Mouse (Mus musculus) cerebellum, postnatal 4 days (tissue): ENCODE measurements around the gene Adcy1.
"Not testable (repeated sequence)": the region's sequence is repeated elsewhere in the genome, so short reads cannot be mapped to it uniquely, and the experiment has no call there.

Experiments used
- DNase-seq, 2 experiments: peaks; one replicate each; pipeline ENCODE4 v3.0.0; 2022; ENCODE audit warnings: low spot score in 2 of 2, mixed read lengths in 1 of 2

Adcy1 gene

DNA sequence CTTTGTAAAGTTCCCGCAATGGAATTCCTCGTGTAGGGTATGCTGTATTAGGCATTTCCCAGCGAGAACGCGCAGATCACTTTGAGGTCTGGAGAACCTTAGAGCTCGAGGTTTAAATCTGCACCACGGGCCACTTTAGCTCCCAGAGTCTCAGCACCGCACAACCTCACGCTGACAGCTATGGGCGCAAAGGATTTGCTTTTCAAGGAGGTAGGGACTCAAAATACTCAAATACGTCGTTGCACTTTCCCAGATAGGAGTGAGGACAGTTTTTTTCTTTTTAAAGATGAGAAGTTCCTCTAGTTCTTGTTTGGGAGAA is 151.0 kb downstream of the Adcy1 start:
- DNase-seq = no peak

DNA sequence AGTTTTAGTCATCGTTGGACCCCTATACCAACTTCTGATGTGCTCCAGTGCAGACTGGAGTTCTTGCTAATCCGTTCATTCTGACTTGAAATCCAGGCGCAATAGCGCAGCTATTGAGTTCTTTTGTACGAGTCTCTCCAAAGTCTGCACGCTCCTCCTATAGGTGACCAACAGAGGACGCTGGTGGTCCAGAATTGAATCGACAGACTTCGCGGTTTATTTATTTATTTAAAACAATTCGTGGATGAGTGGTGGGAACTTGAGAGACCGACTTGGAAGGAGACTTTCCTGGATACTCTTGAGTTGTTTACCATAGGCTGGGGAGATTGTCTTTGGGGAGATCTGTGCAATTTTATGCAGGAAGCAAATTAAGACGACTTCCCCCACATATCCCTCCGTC is 151.5 kb downstream of the Adcy1 start:
- peak; percentile 46 to 77 for DNase-seq

DNA sequence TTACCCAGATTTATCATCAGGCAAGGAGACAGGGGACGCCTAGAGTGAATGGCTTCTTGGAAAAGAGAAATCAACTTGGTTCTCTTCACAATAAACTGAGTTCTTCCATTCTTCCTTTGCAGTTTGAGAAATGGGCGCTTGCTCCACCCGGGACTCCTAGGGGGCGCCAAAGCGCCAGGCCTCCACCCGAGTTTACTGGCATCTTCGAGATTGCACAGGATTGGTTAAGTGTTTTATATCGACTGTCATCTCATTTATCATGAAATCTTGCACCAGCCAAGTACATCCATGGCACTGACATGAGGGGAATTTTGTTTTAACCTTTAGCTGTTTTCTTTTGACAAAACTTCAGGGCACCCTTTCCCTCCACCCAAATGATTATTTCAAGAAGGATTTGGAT is 152.4 kb downstream of the Adcy1 start:
- DNase-seq = peak; percentile 76 to 83

DNA sequence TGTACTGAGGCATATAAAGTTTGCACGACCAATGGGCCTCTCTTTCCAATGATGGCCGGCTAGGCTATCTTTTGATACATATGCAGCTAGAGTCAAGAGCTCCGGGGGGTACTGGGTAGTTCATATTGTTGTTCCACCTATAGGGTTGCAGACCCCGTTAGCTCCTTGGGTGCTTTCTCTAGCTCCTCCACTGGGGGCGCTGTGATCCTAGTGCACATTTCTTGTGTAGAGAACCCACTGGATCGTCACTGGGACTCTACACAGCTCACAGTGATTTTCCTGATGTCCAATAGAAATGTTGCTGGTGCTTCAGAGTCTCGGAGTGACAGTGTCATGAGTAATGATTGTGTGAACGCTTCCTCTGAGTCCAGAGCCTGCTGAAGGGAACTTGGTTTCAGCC is 158.5 kb downstream of the Adcy1 start:
- not testable (repeated sequence) for DNase-seq

DNA sequence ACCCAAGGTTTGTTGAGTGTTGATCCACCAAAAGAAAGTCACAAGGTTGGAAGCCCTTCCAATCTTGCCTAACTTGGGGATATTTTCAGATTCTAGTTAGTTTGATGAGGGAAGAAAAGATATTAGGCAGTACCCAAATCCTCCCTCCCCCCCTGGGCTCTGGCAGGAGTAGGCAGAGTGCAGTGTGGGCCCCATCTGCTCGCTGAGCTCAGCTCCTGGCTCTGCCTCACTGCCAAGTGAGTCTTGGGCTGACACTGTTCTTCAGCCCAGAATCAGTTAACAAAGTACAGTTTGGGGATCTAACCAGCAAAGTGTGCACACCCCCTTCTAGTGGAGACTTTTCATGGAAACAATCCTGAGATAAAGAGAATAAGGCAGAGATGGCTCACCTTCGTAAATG is 162.9 kb downstream of the Adcy1 start:
- peak in 1 of 2 experiments; percentile 18 for DNase-seq

DNA sequence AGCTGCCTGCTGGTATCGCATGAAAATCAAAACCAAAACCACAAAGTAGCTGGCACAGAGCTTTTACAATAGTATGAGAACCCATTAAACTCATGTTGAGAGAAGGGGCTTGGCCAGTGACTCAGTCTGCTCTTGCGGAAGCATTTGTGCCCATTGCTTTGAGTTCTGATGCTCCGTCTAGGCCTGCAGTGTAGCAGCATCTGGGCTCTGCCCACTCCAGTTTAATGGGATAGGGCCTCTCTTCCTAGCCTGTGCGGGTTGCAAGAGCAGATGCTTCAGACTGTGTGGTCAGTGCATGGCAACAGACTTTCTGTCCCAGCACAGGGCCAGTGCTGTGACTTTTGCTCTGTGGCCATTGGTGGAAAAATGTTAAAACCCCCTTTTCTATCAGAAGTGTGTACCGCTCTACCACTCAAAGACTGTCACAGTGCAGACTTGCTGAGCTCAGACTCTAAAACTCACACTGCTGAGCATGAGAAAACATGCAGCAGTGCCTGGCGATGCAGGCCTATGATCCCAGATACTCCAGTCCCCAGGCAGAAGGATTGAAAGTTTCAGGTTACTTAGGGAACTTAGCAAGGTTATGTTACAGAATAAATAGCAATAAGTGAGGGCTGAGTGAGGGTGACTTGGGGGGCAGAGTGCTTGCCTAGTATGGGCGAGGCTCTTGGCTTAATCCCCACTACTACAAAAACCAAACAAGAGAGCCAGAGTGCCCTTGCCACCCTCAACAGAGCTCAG is 163.7 kb downstream of the Adcy1 start:
- DNase-seq = no peak

DNA sequence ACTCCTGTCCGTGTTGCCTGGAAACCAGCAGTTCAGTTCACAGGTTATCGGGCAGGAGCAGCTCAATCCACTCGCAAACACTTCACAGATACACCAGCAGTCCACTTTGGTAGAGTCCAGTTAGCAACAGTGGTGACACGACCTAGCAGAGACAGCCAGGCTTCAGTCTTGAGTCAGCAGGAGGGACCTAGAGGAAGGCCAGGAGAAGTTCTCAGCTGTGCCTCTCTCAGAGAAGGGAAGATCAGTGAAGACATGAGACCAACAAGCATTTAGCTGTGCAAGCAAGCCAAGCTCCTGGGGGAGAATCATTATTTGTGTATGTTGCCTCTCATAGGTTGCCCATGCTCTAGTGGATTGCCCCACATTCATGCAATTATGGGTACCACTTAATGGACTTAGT is 164.8 kb downstream of the Adcy1 start:
- no peak for DNase-seq
